28 mouse cellular contexts compared by ENCODE assay signal in the genomic region with DNA sequence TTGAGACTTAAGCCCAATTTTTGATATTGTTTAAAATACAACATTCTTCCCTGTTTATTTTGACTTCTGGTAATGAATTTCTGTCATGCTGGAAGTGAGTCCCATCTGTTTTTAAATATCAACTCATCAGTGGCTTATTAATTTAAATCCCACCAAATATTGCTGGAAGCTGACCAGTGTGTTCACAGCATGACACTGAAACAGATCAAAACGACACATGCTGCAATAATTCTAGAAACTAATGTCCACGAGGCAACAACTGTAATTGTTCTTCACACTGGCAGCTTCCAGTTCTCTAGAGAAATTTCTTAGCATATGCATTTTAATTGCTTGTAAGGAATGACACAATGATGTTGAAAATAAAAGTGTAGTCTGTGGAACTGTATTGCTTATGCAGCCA.
DNase-seq lines count a peak whose midpoint lies in the region; ATAC-seq and TF ChIP-seq lines count a peak whose summit lies in the region.
"Had no signal": no experiment of that assay in that cellular context is flagged by ENCODE, and none has a peak within 500 bp of the region (broad histone marks: within the 10 kb centered on the region; RNA-seq: fewer than 3 reads in every experiment).

No protein-coding gene starts in this region.

- no peak overlapping the region for H3K4me3 ChIP-seq in forebrain, embryonic 14.5 days (ENCODE audit: low read depth, low read length)
- no peak overlapping the region for H3K4me3 ChIP-seq in forebrain, embryonic 13.5 days
- H3K4me3 ChIP-seq: embryonic facial prominence, embryonic 10.5 days; embryonic facial prominence, embryonic 13.5 days; erythroblast, embryonic 14.5 days; forebrain, embryonic 15.5 days; heart, adult 2 months; heart, embryonic 10.5 days; heart, embryonic 13.5 days; hindbrain, embryonic 15.5 days; intestine, embryonic 15.5 days had no signal

- no peak for TF ChIP-seq POLR2A in brain, embryonic 14.5 days (IDR thresholded peaks at IDR 0.05; ENCODE audit: borderline replicate concordance, extremely low read depth, insufficient read depth, insufficient read length, poor library complexity, severe bottlenecking)

- peak; percentile 13 for DNase-seq in forebrain, embryonic 14.5 days (ENCODE audit: low spot score)
- peak; percentile 39 for DNase-seq in left cerebral cortex, postnatal 4 days
- DNase-seq in left cerebral cortex, postnatal 36 days (ENCODE audit: low spot score in 2 of 2), result no peak
- peak; percentile 2 for DNase-seq in brain, adult 2 months (ENCODE audit: low read depth, low spot score)
- DNase-seq in brain, embryonic 14.5 days (ENCODE audit: low read depth), result peak; percentile 63
- no peak for DNase-seq in urinary bladder, adult 18-20 months (ENCODE audit: low spot score in 2 of 2)
- DNase-seq: adrenal gland, adult 2 months; adrenal gland, postnatal 14 days; cerebellum, adult 11-12 months; cerebellum, adult 9-10 months; cerebellum, postnatal 36 days; embryo, embryonic 11 days; gastrocnemius, postnatal 10 days; gastrocnemius, postnatal 36 days; heart, adult 2 months; heart, postnatal 14 days; heart, postnatal 4 days; kidney, adult 11 months had no signal

- H3K4me1 ChIP-seq in forebrain, embryonic 14.5 days (ENCODE audit: control insufficient read depth, insufficient read depth, low read length), result no peaks in the 10 kb centered on the region
- no peaks in the 10 kb centered on the region for H3K4me1 ChIP-seq in forebrain, embryonic 13.5 days
- H3K4me1 ChIP-seq: embryonic facial prominence, embryonic 10.5 days; embryonic facial prominence, embryonic 13.5 days; forebrain, embryonic 15.5 days; heart, embryonic 10.5 days; heart, embryonic 13.5 days; hindbrain, embryonic 15.5 days; intestine, embryonic 15.5 days had no signal

- H3K4me2 ChIP-seq in forebrain, embryonic 14.5 days (ENCODE audit: low read length), result no peak overlapping the region
- no peak overlapping the region for H3K4me2 ChIP-seq in forebrain, embryonic 13.5 days
- H3K4me2 ChIP-seq: embryonic facial prominence, embryonic 13.5 days; forebrain, embryonic 15.5 days; heart, embryonic 13.5 days; hindbrain, embryonic 15.5 days; intestine, embryonic 15.5 days had no signal

- H3K27me3 ChIP-seq in forebrain, embryonic 14.5 days (replicated peaks; ENCODE audit: control insufficient read depth, insufficient read depth, low read length), result no peaks in the 10 kb centered on the region
- H3K27me3 ChIP-seq in forebrain, embryonic 13.5 days, result no peaks in the 10 kb centered on the region
- H3K27me3 ChIP-seq: embryonic facial prominence, embryonic 13.5 days; forebrain, embryonic 15.5 days; heart, embryonic 13.5 days; hindbrain, embryonic 15.5 days; intestine, embryonic 15.5 days had no signal

- H3K9me3 ChIP-seq in forebrain, embryonic 14.5 days (replicated peaks; ENCODE audit: control insufficient read depth, low read length), result no peaks in the 10 kb centered on the region
- no peaks in the 10 kb centered on the region for H3K9me3 ChIP-seq in forebrain, embryonic 13.5 days (replicated peaks)
- H3K9me3 ChIP-seq: embryonic facial prominence, embryonic 10.5 days; embryonic facial prominence, embryonic 13.5 days; forebrain, embryonic 15.5 days; heart, embryonic 10.5 days; heart, embryonic 13.5 days; hindbrain, embryonic 15.5 days; intestine, embryonic 15.5 days had no signal

- no peak for TF ChIP-seq CTCF in brain, embryonic 14.5 days (IDR thresholded peaks at IDR 0.05; ENCODE audit: borderline replicate concordance, extremely low read depth, insufficient read depth, insufficient read length)

- H3K36me3 ChIP-seq in forebrain, embryonic 14.5 days (ENCODE audit: control insufficient read depth, insufficient read depth, low read length), result no peaks in the 10 kb centered on the region
- H3K36me3 ChIP-seq in forebrain, embryonic 13.5 days (ENCODE audit: poor library complexity, severe bottlenecking), result no peaks in the 10 kb centered on the region
- H3K36me3 ChIP-seq: embryonic facial prominence, embryonic 10.5 days; embryonic facial prominence, embryonic 13.5 days; forebrain, embryonic 15.5 days; heart, embryonic 10.5 days; heart, embryonic 13.5 days; hindbrain, embryonic 15.5 days; intestine, embryonic 15.5 days had no signal

- ATAC-seq in forebrain, embryonic 14.5 days, result no peak
- no peak for ATAC-seq in forebrain, embryonic 13.5 days
- ATAC-seq: CD4-positive, CD25-positive, alpha-beta regulatory T cell, adult 4 months; forebrain, embryonic 15.5 days; intestine, embryonic 15.5 days had no signal

- intact Hi-C loops in left cerebral cortex, postnatal 4 days (cut with DNase I), result no loop called here
- intact Hi-C loops in left cerebral cortex, postnatal 36 days (cut with DNase I), result loop anchor here (1.0 kb wide), 1 partner anchor 8 kb away; no protein-coding TSS in a partner anchor

- WGBS in forebrain, embryonic 14.5 days, result 65% methylated on average over 2 of the region's 2 CpGs
- 57% methylated on average over 2 of the region's 2 CpGs for WGBS in forebrain, embryonic 13.5 days

- no peak overlapping the region for H3K27ac ChIP-seq in forebrain, embryonic 14.5 days (ENCODE audit: low read depth, low read length)
- H3K27ac ChIP-seq in forebrain, embryonic 13.5 days, result no peak overlapping the region
- H3K27ac ChIP-seq: embryonic facial prominence, embryonic 10.5 days; embryonic facial prominence, embryonic 13.5 days; forebrain, embryonic 15.5 days; heart, adult 2 months; heart, embryonic 10.5 days; heart, embryonic 13.5 days; hindbrain, embryonic 15.5 days; intestine, embryonic 15.5 days had no signal

- H3K9ac ChIP-seq in forebrain, embryonic 14.5 days (ENCODE audit: low read length), result no peak overlapping the region
- H3K9ac ChIP-seq in forebrain, embryonic 13.5 days, result no peak overlapping the region
- H3K9ac ChIP-seq: embryonic facial prominence, embryonic 13.5 days; forebrain, embryonic 15.5 days; heart, embryonic 13.5 days; hindbrain, embryonic 15.5 days; intestine, embryonic 15.5 days had no signal

Comparison
In these comparisons a context has a peak if more than half of its experiments do, and no peak if none do; other contexts are left out.
1. DNase-seq: peak in forebrain, embryonic 14.5 days (single experiment), left cerebral cortex, postnatal 4 days (single experiment), brain, adult 2 months (single experiment) and brain, embryonic 14.5 days (single experiment); none in left cerebral cortex, postnatal 36 days (0 of 2) and urinary bladder, adult 18-20 months (0 of 2).